Mouse (Mus musculus): ENCODE measurements around the gene Nucks1. TPM values are rescaled to one million over a fixed set of nuclear protein-coding genes. Genes with fewer than 3 reads are reported as not detected.

The Nucks1 gene
- total and polyA plus RNA-seq, 2 experiments from 2014 or later = 56.4 to 159 TPM

GRCm38 (mm10) chr1:131970661-131971520, 60.6 kb downstream of the Nucks1 start:
- H3K36me3 ChIP-seq (ENCODE audit: insufficient read depth) = no peaks in the 10 kb centered on the region
- TF ChIP-seq CTCF (IDR thresholded peaks at IDR 0.05; ENCODE audit: low read depth) = no peak
- no peaks in the 10 kb centered on the region for H3K27me3 ChIP-seq (ENCODE audit: insufficient read depth, low read length)
- DNase-seq = no peak
- WGBS = 9% methylated on average over 15 of the region's 16 CpGs
- ATAC-seq = peak; percentile 27; the same call in 1 of the 2 replicates
- no peak overlapping the region for H3K9ac ChIP-seq
- H3K4me3 ChIP-seq (ENCODE audit: low read depth, low read length) = no peak overlapping the region
- no peak overlapping the region for H3K4me2 ChIP-seq (ENCODE audit: low read depth)
- no peaks in the 10 kb centered on the region for H3K4me1 ChIP-seq (ENCODE audit: insufficient read depth)
- no peak overlapping the region for H3K27ac ChIP-seq (ENCODE audit: low read depth, low read length)
- H3K9me3 ChIP-seq (ENCODE audit: low read length) = no peaks in the 10 kb centered on the region

- H3K27ac ChIP-seq (ENCODE audit: low read depth, low read length) = no peak overlapping the region
- H3K27me3 ChIP-seq (ENCODE audit: insufficient read depth, low read length) = no peaks in the 10 kb centered on the region
- H3K4me2 ChIP-seq (ENCODE audit: low read depth) = no peak overlapping the region
- ATAC-seq = no peak
- no peaks in the 10 kb centered on the region for H3K4me1 ChIP-seq (ENCODE audit: insufficient read depth)
- H3K4me3 ChIP-seq (ENCODE audit: low read depth, low read length) = no peak overlapping the region
- no peak for DNase-seq
- H3K9ac ChIP-seq = no peak overlapping the region
- 19% methylated on average over 15 of the region's 15 CpGs for WGBS
- TF ChIP-seq CTCF (IDR thresholded peaks at IDR 0.05; ENCODE audit: low read depth) = no peak
- no peaks in the 10 kb centered on the region for H3K9me3 ChIP-seq (ENCODE audit: low read length)
- no peaks in the 10 kb centered on the region for H3K36me3 ChIP-seq (ENCODE audit: insufficient read depth)
Observed at GRCm38 (mm10) chr1:131971771-131972497, 61.6 kb downstream of the Nucks1 start.

- no peak for TF ChIP-seq CTCF (IDR thresholded peaks at IDR 0.05; ENCODE audit: low read depth)
- Histone ChIP-seq H3K4me1 (ENCODE audit: insufficient read depth) (no peaks in the 10 kb centered on the region), H3K9ac (no peak overlapping the region), H3K36me3 (ENCODE audit: insufficient read depth) (no peaks in the 10 kb centered on the region), H3K9me3 (ENCODE audit: low read length) (no peaks in the 10 kb centered on the region), H3K4me2 (ENCODE audit: low read depth) (no peak overlapping the region), H3K4me3 (ENCODE audit: low read depth, low read length) (no peak overlapping the region), H3K27me3 (ENCODE audit: insufficient read depth, low read length) (no peaks in the 10 kb centered on the region), H3K27ac (ENCODE audit: low read depth, low read length) (no peak overlapping the region)
- ATAC-seq (no peak), DNase-seq (no peak)
- 34% methylated on average over 13 of the region's 13 CpGs for WGBS
Observed at GRCm38 (mm10) chr1:131972498-131973334, 62.4 kb downstream of the Nucks1 start.

- ATAC-seq (no peak), DNase-seq (no peak)
- no peak overlapping the region for H3K9ac ChIP-seq
- no peaks in the 10 kb centered on the region for H3K27me3 ChIP-seq (ENCODE audit: insufficient read depth, low read length)
- no peaks in the 10 kb centered on the region for H3K36me3 ChIP-seq (ENCODE audit: insufficient read depth)
- no peak overlapping the region for H3K4me3 ChIP-seq (ENCODE audit: low read depth, low read length)
- H3K4me2 ChIP-seq (ENCODE audit: low read depth) = no peak overlapping the region
- no peaks in the 10 kb centered on the region for H3K9me3 ChIP-seq (ENCODE audit: low read length)
- TF ChIP-seq CTCF (IDR thresholded peaks at IDR 0.05; ENCODE audit: low read depth) = no peak
- no peak overlapping the region for H3K27ac ChIP-seq (ENCODE audit: low read depth, low read length)
- WGBS = 86% methylated on average over 6 of the region's 6 CpGs
- H3K4me1 ChIP-seq (ENCODE audit: insufficient read depth) = no peaks in the 10 kb centered on the region
Observed at GRCm38 (mm10) chr1:131973991-131974390, 63.7 kb downstream of the Nucks1 start.

- ATAC-seq (no peak), DNase-seq (no peak)
- no peak for TF ChIP-seq CTCF (IDR thresholded peaks at IDR 0.05; ENCODE audit: low read depth)
- no peaks in the 10 kb centered on the region for H3K9me3 ChIP-seq (ENCODE audit: low read length)
- H3K27me3 ChIP-seq (ENCODE audit: insufficient read depth, low read length) = no peaks in the 10 kb centered on the region
- H3K9ac ChIP-seq = no peak overlapping the region
- WGBS = 94% methylated on average over 5 of the region's 5 CpGs
- no peak overlapping the region for H3K27ac ChIP-seq (ENCODE audit: low read depth, low read length)
- H3K4me1 ChIP-seq (ENCODE audit: insufficient read depth) = no peaks in the 10 kb centered on the region
- no peaks in the 10 kb centered on the region for H3K36me3 ChIP-seq (ENCODE audit: insufficient read depth)
- H3K4me3 ChIP-seq (ENCODE audit: low read depth, low read length) = no peak overlapping the region
- H3K4me2 ChIP-seq (ENCODE audit: low read depth) = no peak overlapping the region
Observed at GRCm38 (mm10) chr1:131976886-131977285, 66.6 kb downstream of the Nucks1 start.

GRCm38 (mm10) chr1:131980471-131980870, 70.1 kb downstream of the Nucks1 start:
- no peak for ATAC-seq
- Histone ChIP-seq H3K4me2 (ENCODE audit: low read depth) (no peak overlapping the region), H3K4me3 (ENCODE audit: low read depth, low read length) (no peak overlapping the region), H3K9ac (no peak overlapping the region), H3K27ac (ENCODE audit: low read depth, low read length) (no peak overlapping the region), H3K4me1 (ENCODE audit: insufficient read depth) (no peaks in the 10 kb centered on the region), H3K9me3 (ENCODE audit: low read length) (no peaks in the 10 kb centered on the region), H3K36me3 (ENCODE audit: insufficient read depth) (no peaks in the 10 kb centered on the region), H3K27me3 (ENCODE audit: insufficient read depth, low read length) (no peaks in the 10 kb centered on the region)
- 34% methylated on average over 2 of the region's 2 CpGs for WGBS
- DNase-seq = no peak
- TF ChIP-seq CTCF (IDR thresholded peaks at IDR 0.05; ENCODE audit: low read depth) = no peak

All from forebrain, postnatal 0 days (tissue).